Mouse (Mus musculus): ENCODE measurements at regions not wholly inside any gene's neighbourhood (a gene's known extent, or its start where the extent isn't known, plus 50 kb on each side); places are given as distances from the start of the nearest gene placed in this dataset.

- TF ChIP-seq GATA1 (IDR thresholded peaks at IDR 0.05; ENCODE audit: borderline replicate concordance, low read length) (no peak), FLI1 (IDR thresholded peaks at IDR 0.05; ENCODE audit: low read length) (no peak)
Observed at GRCm38 (mm10) chr19:14247979-14248378, 334.6 kb downstream of the Olfr1505 start.

Data from megakaryocyte, embryonic 14.5 days (primary cell).